Comparison of ENCODE assay signal across 9 mouse cellular contexts in the genomic region with DNA sequence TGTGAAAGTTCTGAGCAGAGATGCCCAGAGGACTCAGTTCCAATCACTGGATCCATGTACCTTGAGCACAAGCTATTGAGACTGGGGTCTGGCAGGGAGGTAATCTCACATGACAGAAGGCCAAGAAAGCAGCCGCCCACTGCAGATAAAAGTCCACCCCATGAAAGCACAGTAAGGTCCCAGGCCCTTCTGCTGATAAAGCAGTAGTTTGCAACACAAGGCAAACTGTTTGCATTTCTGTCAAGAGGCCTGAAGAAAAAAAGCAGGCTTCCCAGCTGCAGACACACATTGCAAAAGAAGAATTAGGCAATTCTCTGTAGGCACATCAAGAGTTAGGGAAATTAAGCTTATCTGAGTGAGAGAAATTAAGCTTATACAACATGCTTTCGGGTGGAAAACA. TPM values are rescaled to one million over a fixed set of nuclear protein-coding genes. Genes with fewer than 3 reads are reported as not detected.
DNase-seq lines count a peak whose midpoint lies in the region; ATAC-seq and TF ChIP-seq lines count a peak whose summit lies in the region.
"Had no signal": no experiment of that assay in that cellular context is flagged by ENCODE, and none has a peak within 500 bp of the region (broad histone marks: within the 10 kb centered on the region; RNA-seq: fewer than 3 reads in every experiment).

No protein-coding gene starts in this region.

- no peak overlapping the region for H3K9ac ChIP-seq in hindbrain, embryonic 15.5 days
- H3K9ac ChIP-seq: limb, embryonic 13.5 days had no signal

- H3K4me1 ChIP-seq in brown adipose tissue, adult 24 weeks (ENCODE audit: control insufficient read depth, insufficient read depth, insufficient read length, low read length) = peaks cover 21% of the 10 kb centered on the region
- peaks cover 30% of the 10 kb centered on the region for H3K4me1 ChIP-seq in hindbrain, embryonic 15.5 days (replicated peaks)
- H3K4me1 ChIP-seq in olfactory bulb, adult 2 months (ENCODE audit: control insufficient read depth, insufficient read depth, low read length) = peaks cover 5% of the 10 kb centered on the region; the same call in 1 of the 2 replicates
- H3K4me1 ChIP-seq: limb, embryonic 13.5 days had no signal

- no peaks in the 10 kb centered on the region for H3K36me3 ChIP-seq in hindbrain, embryonic 15.5 days

- H3K27me3 ChIP-seq in hindbrain, embryonic 15.5 days = no peaks in the 10 kb centered on the region
- H3K27me3 ChIP-seq: limb, embryonic 13.5 days had no signal

- no peak overlapping the region for H3K4me3 ChIP-seq in layer of hippocampus, adult 2 months
- no peak overlapping the region for H3K4me3 ChIP-seq in brown adipose tissue, adult 24 weeks (ENCODE audit: insufficient read depth, low read depth, low read length)
- H3K4me3 ChIP-seq in hindbrain, embryonic 15.5 days = no peak overlapping the region
- no peak overlapping the region for H3K4me3 ChIP-seq in olfactory bulb, adult 2 months (ENCODE audit: insufficient read depth, low read depth, low read length)
- H3K4me3 ChIP-seq: limb, embryonic 13.5 days had no signal

- no peak for DNase-seq in layer of hippocampus, adult 2 months (ENCODE audit: low spot score in 2 of 2)
- DNase-seq in layer of hippocampus, adult 8-10 months (ENCODE audit: low spot score in 2 of 2) = no peak
- no peak for DNase-seq in urinary bladder, adult 2 months (ENCODE audit: low spot score)
- no peak for DNase-seq in urinary bladder, postnatal 14 days (ENCODE audit: low spot score)
- DNase-seq in adrenal gland, adult 8-10 months = no peak

- TF ChIP-seq POLR2A in olfactory bulb, adult 2 months (IDR thresholded peaks at IDR 0.05; ENCODE audit: insufficient read depth, low read depth, low read length) = no peak

- H3K4me2 ChIP-seq in hindbrain, embryonic 15.5 days = no peak overlapping the region
- H3K4me2 ChIP-seq: limb, embryonic 13.5 days had no signal

- TF ChIP-seq CTCF in layer of hippocampus, adult 2 months (conservative IDR thresholded peaks at IDR 0.05) = no peak
- no peak for TF ChIP-seq CTCF in olfactory bulb, adult 2 months (IDR thresholded peaks at IDR 0.05; ENCODE audit: insufficient read depth, low read depth, low read length)

- H3K27ac ChIP-seq in layer of hippocampus, adult 2 months = peak overlapping the region; percentile 88
- peak overlapping the region; percentile 82 for H3K27ac ChIP-seq in brown adipose tissue, adult 24 weeks (replicated peaks; ENCODE audit: low read depth, low read length)
- H3K27ac ChIP-seq in hindbrain, embryonic 15.5 days (replicated peaks) = peak overlapping the region; percentile 48; the same call in 1 of the 2 replicates
- peak overlapping the region; percentile 67 for H3K27ac ChIP-seq in olfactory bulb, adult 2 months (ENCODE audit: insufficient read depth, low read depth, low read length)
- H3K27ac ChIP-seq: limb, embryonic 13.5 days had no signal

- H3K9me3 ChIP-seq in hindbrain, embryonic 15.5 days = no peaks in the 10 kb centered on the region
- H3K9me3 ChIP-seq: limb, embryonic 13.5 days had no signal

- ATAC-seq in hindbrain, embryonic 15.5 days (ENCODE audit: low FRiP score, low read depth) = no peak

- 62% methylated on average over 2 of the region's 2 CpGs for WGBS in hindbrain, embryonic 15.5 days
- 26% methylated on average over 2 of the region's 2 CpGs for WGBS in olfactory bulb, adult 2 months

RNA-seq across cellular contexts. Expression of a gene that starts 54.6 kb away (rescaled TPM):
- 10 to 100 TPM; 47.8 to 52.5 TPM for total RNA-seq in layer of hippocampus, adult 2 months (2021)
- total RNA-seq in layer of hippocampus, adult 8-10 months (2022) = 10 to 100 TPM; 44.7 to 51.3 (median 47.7) TPM
- polyA plus RNA-seq in brown adipose tissue, adult 24 weeks (2012; ENCODE audit: insufficient read depth, insufficient read length, missing spikeins) = 12.5 and 14.6 TPM in 2 replicates
- 30.4 and 30.8 TPM in 2 replicates for polyA plus RNA-seq in hindbrain, embryonic 15.5 days (2015; fragmentation: Nextera tagmentation; extraction: Ambion mirVana)
- polyA plus RNA-seq in olfactory bulb, adult 2 months (2012; ENCODE audit: insufficient read depth, insufficient read length, low replicate concordance, missing spikeins) = not detected in 2 replicates
- polyA plus RNA-seq in urinary bladder, adult 2 months (2012; rRNA removed) = 25.0 and 26.2 TPM in 2 replicates
- 10 to 100 TPM; 41.7 to 58.3 (median 53.6) TPM for total RNA-seq in adrenal gland, adult 8-10 months (2022)
